Mouse (Mus musculus) hindlimb bud, embryonic 11.5 days (tissue): Measurements from ENCODE around the gene Ninj1.

ENCODE experiments used
- DNase-seq: peaks from one replicate; pipeline ENCODE4 v3.0.0-alpha.2; 2012; ENCODE audit warnings: low read depth, low spot score; ENCODE audit errors: extremely low spot score

Gene Ninj1

DNA sequence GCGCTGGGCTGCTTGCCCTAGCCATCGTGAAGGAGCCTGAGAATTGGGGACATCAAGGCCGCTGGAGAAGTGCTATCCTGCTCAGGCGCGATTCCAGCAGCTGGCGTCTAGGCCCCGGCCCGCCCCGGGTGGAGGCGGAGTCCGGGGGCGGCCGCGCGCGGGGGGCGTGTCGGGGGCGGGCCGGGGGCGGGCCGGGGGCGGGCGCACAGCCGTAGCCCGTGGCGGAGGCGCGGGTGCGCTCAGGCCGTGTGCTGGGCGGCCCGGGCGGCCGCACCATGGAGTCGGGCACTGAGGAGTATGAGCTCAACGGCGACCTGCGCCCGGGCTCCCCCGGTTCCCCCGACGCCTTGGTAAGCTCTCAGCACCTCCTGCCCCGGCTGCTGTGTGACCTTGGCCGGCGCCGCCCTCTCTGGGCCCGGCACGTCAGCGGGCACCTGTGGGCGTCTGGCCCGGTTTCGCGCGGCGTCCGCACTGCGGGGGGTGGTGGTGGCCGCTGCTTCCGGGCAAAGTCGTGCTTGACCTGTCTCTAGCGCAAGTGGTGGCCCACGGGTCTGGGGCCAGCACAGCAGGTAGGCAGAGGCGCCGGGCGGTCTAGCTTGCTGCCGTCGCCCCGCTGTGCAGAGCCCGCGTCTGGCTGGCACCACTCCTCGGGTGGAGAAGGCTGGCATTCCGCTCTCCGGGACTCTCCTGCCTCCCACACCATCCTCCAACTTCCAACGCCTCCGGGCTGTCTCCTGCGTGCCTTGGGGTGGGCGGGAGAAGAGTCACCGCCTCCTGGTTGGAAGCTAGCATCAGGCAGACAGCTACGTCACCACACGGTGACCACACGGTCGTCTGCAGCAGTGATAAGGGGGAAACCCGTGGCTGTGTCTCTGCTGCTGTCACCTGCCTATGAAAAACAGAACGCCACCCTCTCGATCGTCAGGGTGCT is at the start of gene Ninj1:
Gene Ninj1 (plus strand): TSS at position 198 of the 931 bp plus-strand sequence.
- no peak for DNase-seq

DNA sequence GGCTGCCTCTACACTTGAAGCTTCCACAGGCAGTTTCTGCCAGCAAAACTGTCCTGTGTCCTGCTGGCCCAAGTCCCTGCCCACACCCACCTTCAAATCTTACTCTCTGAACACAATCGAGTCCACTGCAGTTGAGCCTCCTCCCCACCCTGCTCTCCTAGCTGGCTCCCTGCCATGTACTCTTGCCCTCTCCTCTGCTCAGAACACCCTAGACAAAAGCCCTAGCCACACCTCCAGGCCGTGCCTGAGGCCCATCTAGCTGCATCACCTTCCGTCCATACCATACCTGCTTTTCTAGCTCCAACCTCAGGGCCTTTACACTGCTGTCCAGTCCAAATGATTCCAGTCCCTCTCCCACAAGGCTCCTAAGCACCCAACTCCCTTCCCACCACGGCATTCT is 46.7 kb upstream of the Ninj1 start:
- DNase-seq = no peak

DNA sequence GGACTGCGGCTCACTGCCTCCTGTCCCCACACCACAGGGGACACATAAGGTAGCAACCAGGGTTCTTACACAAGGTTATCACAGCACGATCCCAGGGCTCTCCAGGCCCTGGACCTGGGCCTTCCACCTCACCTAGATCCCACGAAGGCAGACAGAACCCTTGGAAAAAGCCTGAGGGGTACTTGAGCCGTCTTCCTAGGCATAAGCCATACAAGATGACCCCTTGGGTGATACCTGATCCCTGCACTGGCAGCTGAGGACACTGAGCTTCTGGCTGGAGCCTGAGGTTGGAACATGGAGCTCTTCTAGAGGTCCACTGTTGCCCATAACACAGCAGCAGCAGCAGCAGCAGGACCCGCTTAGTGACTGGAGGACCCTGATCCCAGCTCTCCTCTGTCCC is 44.9 kb upstream of the Ninj1 start:
- no peak for DNase-seq

DNA sequence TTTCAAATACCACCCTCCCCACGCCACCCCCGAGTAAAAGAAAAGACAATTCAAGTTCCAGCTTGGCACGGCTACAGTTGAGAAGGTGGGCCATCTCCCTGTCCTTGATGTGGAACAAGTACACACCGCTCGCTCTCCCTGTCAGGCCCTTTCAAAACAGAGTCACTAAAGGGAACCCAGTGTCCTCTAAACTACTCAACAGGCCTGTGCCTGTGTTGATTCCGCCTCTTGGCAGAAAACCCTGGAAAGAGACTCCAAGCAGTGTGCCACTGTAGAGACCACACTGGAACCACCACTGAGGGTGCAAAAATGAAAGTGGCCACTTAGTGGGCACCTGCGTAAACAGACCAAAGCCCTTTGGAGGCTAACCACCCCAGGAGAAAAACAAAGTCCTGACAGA is 44.0 kb upstream of the Ninj1 start:
- DNase-seq = no peak

DNA sequence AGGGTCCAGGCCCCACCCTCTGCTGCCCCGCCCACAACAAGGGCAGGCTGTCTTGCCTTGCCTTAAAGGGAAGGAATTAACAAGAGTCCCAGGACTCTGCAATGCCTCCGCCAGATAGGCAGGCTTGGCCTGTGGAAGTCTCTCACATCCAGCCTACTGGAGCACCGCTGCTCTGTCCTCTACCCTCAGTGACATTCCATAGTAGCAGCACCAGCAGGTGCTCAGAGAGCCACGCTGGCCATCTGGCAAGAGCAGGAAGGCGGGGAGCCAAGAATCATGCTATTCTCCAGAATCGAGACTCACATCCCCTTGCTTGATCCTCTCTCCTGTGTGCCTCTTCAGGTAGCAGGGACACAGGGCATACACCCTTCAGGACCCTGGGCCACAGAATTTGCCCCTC is 42.8 kb upstream of the Ninj1 start:
- DNase-seq = no peak

DNA sequence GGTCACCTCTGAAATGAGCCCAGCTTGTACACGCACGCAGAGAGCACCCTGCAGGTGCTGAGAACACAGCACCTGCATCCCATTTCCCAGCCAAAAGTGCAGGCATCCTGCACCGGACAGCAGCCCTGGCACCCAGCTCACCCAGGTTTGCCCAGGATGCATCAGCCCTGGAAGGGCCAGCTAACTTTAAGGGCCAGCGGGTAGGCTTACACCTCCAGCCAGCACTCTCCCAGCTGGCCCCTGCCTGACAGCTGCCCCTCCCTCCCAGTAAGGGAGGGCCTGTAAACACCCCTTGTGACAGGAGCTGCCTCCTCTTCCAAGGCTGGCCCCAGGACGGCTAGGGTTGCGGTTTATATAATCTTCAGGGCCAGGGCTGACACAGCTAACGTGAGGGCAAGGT is 41.9 kb upstream of the Ninj1 start:
- DNase-seq = no peak

DNA sequence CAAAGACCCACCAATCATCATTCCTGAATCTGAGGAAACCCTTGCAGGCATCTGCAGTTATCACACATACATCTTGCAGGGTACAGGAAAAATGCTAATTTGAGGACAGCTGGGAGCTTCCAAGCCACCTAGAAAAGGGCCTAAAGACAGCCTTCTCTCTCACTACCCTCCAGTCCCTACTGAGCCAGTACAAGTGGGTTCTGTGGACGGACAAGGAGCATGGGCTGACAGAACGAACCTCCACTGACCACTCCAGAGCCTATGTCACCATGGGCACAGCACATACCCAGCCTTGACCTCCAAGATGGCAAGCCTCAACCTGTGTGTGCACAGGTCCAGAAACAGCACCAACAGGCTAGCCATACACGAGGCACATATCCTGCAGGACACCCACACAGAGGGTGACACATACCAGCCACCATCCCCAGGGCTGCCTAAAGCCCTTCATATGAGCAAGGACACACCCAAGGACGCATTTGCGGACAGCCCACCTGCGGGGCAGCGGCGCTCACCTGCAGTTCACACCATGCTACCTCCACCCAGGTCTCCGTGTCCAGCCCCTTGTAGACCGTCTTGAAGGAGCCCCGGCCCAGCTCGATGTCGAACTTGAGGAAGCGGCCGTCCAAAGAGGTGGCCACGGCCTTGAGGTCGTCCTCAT is 41.1 kb upstream of the Ninj1 start:
- DNase-seq = no peak

DNA sequence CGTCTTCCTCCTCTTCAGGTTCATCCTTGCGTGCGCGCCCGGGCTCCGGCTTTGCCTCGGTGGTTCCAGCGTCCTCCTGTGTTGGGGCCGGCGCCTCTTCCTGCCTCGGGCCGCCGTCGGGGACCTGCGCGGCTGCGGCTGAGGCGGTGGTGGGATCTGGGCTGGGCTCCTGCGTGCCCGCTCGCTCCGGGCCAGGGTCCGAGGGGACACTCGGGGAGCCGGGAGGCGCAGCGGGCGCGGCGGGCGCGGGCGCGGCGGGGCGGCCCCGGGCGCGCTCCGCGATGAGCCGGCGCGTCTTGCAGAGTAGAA is 40.6 kb upstream of the Ninj1 start:
- no peak for DNase-seq

DNA sequence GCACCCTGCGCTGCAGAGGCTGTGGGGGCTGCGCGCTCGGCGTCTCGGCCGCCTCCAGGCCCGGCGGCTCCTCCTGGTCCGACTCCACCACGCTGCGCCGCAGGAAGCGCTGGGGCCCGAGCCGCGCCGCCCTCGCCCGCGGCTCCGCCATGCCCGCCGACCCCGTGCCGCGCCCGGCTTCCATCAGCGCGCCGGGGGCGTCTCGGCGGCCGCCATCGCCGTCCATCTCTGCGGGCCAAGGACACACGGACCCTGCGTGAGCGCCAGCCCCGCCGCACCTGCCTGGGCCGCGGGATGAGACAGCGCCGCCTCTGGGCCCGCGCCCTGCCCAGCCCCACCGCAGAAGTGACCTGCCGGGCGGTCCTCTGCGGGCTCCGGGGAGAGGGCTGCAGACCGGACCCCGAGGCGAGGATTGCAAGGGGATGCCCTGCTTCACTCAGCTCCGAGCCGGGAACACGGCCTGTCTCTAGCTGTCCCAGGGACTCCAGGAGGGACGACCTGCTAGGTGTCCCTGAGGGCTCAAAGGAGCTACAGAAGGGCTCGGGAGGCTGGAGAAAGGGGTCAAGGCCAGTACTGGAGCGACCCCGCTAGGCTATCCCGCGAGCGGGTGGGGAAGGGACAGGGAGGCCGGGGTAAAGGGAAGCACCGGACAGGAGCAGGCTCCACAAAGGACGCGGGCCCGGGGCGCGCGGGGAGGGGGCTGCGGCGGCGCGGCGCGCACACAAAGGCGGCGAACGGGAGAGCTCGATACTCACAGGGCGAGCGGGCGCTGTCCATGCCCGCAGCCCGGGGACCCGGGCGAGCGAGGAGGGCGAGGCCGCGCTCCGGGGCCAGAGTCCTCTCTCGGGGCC is 40.1 kb upstream of the Ninj1 start:
- DNase-seq = no peak

DNA sequence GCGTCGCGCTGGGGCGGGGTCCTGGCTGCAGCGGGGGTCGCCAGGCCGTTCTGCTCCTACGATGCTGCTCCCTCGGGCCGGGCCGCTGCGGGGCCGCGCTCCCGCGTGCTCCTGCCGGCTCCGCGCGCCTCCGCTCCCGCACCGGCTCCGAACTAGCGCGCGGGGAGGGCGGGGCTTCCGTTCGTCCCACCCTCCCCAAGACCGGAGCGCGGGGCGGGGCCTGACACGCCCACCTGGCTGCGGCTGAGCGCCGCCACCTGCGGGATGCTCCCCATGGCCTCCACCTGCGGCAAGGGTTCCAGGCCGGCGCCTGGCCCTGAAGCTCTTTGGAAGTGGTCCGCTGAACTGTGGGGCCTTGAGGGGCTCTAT is 39.4 kb upstream of the Ninj1 start, which contains the start of gene Wnk2:
Gene Wnk2 (minus strand): TSS at position 157 of the 369 bp plus-strand sequence.
- no peak for DNase-seq

DNA sequence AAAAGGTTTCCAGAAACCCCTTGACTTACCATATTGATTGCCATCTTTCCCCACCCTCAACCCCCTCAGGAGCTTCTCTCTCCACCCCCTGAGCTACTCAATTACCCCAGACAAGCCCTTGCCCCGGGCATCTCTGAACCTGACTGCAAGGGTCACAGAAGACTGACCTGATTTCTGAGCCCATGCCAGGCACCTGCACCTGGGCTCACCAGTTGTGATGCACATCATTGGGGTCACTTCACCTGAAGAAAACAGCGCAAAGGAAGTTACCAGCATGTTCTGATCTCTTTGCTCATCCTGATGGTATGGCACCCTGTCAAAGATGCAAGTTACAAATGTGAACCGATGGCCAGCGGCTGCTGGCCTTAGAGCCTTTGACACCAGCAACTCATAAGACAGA is 38.6 kb upstream of the Ninj1 start:
- no peak for DNase-seq

DNA sequence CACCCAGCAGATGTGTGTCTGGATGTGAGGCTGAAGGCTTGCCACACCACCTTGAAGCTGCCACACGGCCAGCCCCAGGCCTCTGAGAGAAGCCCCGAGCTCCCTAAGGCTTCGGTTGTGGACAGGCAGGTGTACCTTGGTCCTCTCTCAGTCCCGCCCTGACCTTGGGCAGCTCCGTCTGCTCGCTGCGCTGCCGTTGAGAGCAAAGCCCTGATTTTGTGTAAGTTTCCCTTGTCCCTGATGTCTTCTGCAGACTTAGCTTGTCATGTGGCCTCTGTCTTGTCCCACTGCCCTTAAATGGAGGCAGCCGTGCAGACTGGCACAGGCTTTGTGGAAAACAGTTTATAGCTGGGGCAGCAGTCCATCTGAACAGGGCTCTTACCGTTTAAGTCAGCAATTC is 33.3 kb upstream of the Ninj1 start:
- DNase-seq = no peak

DNA sequence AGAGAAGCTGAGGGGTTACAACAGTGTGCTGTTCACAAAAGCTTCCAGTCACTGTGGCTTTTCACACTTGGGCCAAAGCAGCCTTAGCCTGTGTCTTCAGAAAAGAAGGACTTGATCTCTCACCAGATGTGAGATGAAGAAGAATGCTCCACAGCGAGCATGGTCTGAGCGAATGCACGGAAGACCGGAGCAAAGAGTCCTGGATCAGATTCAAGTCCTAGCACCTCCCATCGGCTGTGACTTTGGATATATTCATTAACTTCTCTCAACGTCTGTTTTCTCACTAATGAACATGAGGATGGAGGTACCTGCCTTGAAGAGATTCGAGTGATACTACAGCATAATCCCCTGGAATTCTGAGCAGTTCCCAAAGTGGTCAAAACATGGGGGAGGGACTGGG is 32.7 kb upstream of the Ninj1 start:
- no peak for DNase-seq

DNA sequence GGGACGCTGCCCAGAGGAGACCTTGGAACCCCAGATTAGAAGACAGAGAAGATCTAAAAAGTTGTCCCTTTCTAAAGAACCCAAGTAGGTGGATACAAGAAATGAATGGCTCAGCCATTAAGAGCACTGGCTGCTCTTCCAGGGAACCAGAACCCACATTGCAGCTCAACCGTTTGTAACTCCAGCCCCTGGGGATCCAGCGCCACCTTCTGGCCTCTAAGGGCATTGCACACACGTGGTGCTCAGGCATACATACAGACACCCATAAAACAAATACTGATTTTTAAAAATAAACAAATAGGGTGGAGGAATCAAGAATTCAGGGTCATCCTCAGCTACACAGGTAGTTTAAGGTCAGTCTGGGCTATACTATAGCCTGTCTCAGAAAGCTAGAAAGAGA is 30.6 kb upstream of the Ninj1 start:
- DNase-seq = no peak

DNA sequence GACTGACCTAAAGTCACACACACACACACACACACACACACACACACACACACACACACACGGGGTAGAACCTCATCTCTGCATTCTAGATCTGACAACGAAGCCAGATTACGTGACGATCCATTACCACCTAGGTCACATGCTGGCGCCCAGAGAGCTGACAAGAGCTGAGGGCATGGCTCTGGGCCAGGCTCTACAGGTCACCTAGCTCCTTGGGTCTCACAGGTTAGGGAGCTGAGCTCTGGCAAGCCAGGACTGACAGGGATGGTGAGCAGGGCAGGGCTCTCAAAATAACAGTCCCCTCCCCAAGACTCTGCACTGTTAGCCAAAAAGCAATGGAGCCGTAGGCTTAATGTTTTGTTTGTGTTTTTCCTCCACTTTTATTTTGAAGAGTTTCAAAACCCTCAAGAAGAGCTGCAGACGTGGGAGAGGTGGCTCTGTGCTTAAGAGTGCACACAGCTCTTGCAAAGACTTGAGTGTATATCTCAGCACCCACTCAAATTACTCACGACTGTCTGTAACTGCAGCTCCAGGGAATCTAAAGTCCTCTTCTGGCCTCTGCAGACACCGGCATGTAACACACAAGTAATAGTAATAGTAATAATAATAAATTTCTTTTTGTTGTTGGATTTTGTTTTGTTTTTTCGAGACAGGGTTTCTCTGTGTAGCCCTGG is 29.1 kb upstream of the Ninj1 start:
- no peak for DNase-seq

DNA sequence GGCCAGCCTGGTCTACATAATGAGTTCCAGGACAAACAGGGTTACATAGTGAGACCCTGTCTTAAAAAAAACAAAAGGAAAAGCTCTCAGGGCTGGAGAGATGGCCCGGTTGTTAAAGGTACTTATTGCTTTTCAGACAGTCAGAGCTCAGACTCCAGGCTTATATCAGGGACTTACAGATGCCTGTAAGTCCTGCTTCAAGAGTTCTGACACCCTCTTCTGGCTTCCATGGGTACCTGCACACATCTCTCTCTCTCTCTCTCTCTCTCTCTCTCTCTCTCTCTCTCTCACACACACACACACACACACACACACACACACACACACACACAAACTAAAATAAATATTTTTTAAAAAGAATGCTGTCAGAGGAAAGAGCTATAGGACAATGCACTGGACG is 26.0 kb upstream of the Ninj1 start:
- DNase-seq = no peak

DNA sequence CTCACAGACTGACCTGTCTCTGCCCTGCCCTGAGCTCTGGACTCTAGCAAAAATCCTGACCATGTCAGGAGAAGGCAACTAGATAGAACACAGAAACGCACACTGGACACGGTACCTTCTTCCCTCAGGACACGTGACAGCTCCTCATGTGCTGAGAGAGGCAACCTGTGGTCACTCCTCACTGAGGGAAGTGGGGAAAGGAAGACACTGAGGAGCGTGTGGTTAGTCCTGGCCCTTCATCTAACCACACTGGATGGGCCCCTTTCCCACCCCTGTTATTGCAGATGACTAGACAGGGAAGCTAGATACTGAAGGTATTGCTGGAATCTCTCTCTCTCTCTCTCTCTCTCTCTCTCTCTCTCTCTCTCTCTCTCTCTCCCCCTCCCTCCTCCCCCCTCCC is 24.6 kb upstream of the Ninj1 start:
- no peak for DNase-seq

DNA sequence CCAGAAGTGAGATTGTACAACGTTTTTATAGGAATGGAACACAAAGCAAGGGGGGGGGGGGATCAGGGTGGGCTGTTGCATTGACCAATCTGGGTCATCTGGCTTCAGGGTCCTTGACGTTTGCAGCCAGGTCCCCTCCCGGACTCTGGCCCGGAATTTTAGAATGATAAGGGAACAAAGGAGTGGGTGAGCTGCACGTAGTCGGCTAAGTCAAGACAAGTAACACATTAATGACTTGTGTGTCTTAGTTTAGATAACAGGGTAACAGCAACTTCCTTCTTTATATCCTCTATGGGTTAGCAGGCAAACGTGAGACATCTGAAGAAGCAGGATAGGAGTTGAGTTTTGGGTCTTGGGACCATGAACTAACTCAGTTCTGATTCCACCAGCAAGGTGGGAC is 23.6 kb upstream of the Ninj1 start:
- DNase-seq = no peak

DNA sequence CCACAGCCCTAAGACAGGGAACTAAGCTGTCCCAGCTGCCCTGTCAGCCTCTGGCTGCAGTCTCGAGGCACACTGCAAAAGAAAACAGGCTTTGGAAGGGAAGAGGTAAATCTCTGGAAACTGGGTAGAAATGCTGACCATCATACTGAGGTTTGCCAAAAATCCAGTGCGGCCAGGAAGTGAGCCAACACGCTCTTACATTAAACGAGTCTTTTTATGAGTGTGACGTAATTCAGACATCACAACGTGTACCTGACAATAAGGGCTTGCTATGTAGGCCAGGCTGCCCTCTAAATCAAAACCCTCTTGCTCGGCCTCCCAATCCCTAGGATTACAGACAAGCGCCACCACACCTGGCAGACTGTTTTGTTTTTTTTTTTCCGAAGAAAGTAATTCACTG is 20.2 kb upstream of the Ninj1 start:
- DNase-seq = no peak

DNA sequence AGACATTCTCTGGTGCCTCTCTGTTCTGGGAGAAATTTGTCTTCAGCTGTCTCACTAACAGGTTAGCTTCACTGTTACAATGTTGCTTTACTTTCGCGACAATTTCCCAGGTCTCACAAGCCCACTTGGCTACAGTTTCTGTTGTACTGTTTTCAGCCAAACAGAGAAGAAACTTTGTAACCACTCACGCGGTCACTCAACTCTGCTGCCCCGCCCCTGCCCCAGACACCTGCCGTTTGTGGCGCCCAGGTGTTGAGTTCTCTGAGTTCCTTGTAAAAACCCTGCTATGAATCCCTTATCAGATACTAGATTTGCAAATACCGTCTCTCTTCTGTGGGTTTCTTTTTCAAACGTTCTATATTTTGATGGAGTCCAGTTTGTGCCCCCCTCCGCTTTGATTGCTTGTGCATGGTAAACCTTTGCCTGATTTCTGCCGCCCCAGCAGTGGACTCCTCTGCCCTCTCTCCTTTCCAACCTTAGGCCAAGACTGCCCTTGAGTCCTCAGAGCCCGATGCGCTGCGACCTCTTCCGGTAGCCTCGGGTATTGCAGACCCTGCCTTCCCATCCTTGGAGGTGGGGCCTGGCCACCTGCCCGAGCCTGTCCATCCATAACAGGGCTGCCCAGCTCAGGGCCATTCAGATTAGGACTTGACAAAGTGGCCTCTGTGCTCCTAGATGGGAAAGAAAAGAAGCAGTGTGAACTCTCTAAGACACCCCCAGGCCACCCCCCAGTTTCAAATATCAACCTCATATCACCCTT is 17.7 kb upstream of the Ninj1 start:
- DNase-seq = no peak

DNA sequence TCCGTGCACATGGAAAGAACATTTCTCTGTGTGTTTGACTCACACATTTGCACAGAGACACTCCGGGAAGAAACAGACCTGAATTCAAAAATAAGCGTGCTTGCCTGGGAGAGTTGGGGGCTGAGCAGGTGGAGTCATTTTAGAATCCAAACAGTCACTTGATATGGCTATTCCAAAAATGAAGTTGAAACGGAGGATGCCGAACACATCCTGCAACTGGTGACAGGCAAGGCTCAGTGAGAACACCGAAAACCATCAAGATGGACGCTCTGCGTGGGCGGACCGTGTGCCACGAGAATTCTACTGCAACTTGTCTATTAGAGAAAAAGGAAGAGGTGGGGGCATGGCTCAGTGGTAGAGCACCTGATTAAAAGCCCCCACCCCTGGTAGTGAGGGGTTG is 16.7 kb upstream of the Ninj1 start:
- DNase-seq = no peak
